Mouse (Mus musculus): ENCODE measurements around the gene Fndc3b. TPM values are rescaled to one million over a fixed set of nuclear protein-coding genes. Genes with fewer than 3 reads are reported as not detected.

Gene Fndc3b
- 7.5 and 9.4 TPM in 2 replicates for polyA plus RNA-seq (2015; fragmentation: Nextera tagmentation; extraction: Ambion mirVana)

DNA sequence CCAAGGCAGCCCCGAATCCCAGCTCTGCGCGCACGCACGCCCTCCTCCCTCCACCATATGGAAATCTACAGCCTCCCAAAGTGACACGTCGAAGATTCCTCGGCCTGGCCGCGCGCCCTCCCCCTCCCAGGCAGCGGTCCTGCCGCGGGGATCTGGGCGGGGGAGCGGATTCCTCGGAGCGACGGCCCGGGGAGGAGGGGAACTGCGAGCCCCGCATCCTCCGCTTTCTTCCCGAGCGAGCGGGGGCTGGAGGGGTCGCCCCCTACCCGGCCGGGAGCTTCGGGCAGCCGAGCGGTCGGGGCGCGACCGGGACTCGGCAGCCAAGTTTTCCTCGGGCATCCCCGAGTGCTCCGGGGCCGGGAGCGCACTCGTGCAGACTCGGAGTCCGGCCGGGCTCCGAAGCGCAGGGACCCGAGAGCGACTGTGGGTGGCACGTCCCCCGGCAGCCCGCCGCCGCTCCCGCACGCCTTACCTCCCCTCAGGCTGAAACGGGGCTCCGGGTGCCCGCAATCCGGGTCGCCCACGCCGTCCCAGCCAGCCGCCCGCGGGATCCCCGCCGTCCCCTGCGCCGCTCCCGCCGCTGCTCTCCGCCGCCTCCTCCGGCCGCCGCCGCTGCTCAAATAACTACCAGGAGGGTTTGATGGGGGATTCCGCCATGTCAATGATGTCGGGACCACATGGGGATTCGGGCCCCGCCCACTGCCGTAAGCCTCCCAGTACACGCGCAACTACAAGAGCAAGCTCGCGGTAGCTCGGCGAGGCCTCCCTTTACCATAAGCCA, at the start of gene Fndc3b:
Gene Fndc3b (minus strand): TSS at position 660 of the 781 bp plus-strand sequence.
- ATAC-seq: peak; percentile 96
- H3K36me3 ChIP-seq (ENCODE audit: control insufficient read depth, insufficient read depth, low read length): no peaks in the 10 kb centered on the region
- H3K4me3 ChIP-seq (ENCODE audit: low read length): peak within 1 kb of the TSS; percentile 88
- H3K9me3 ChIP-seq (ENCODE audit: control insufficient read depth, low read length): no peaks in the 10 kb centered on the region
- peak within 1 kb of the TSS; percentile 74 for H3K4me2 ChIP-seq (ENCODE audit: low read length)
- peaks cover 7% of the 10 kb centered on the region for H3K4me1 ChIP-seq (ENCODE audit: control insufficient read depth, insufficient read depth, low read depth, low read length)
- peak within 1 kb of the TSS; percentile 86 for H3K9ac ChIP-seq (ENCODE audit: low read depth, low read length)
- peaks cover 2% of the 10 kb centered on the region; the same call in 1 of the 2 replicates for H3K27me3 ChIP-seq (replicated peaks; ENCODE audit: control insufficient read depth, insufficient read depth, low read length)
- under 1% methylated on average over 61 of the region's 90 CpGs for WGBS
- peak within 1 kb of the TSS; percentile 93 for H3K27ac ChIP-seq (ENCODE audit: low read depth, low read length)

DNA sequence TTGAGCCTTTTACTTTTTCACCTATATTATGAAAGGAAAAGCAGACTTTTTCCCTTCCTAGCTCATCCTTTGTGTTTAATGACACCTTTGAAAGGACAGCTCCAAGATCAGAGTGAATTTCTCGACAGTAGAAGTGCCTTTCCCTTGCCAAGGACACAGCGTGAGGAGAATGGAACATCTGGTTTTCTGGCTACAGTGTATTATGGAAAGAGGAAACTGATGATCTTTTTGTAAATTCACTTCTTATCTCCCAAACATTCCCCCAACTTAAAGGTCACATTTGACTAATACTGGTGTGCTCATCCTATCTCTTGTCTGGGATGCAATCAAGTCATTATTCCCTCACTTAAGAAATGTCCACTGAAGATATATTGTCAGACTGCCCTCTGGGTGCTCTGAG, 49.2 kb upstream of the Fndc3b start:
- WGBS: 76% methylated on average over 2 of the region's 2 CpGs

DNA sequence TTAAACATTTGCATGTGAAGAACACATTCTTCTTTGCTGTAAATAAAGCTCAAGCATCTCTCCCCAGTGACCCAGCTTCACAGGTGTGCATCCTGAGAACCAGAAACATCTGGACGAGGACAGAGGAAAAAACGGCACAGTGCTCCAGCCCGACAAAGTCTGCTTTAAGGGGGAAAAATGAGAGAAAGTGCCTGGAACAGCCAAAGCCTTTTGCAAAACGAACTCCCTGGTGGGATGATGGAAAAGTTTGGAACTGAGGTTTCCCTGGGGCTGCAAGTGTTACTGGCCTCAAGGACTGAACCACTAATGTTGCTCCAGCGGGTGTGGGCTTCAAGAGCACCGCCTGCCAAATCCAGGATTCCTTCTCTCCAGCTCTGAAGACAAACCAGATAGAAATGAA, 47.9 kb upstream of the Fndc3b start:
- Histone ChIP-seq H3K9me3 (ENCODE audit: control insufficient read depth, low read length) (peaks cover 2% of the 10 kb centered on the region; the same call in 1 of the 2 replicates), H3K27me3 (replicated peaks; ENCODE audit: control insufficient read depth, insufficient read depth, low read length) (no peaks in the 10 kb centered on the region), H3K27ac (ENCODE audit: low read depth, low read length) (no peak overlapping the region), H3K36me3 (ENCODE audit: control insufficient read depth, insufficient read depth, low read length) (no peaks in the 10 kb centered on the region), H3K4me1 (ENCODE audit: control insufficient read depth, insufficient read depth, low read depth, low read length) (peaks cover 2% of the 10 kb centered on the region; the same call in 1 of the 2 replicates), H3K4me3 (ENCODE audit: low read length) (no peak overlapping the region), H3K4me2 (ENCODE audit: low read length) (no peak overlapping the region), H3K9ac (ENCODE audit: low read depth, low read length) (no peak overlapping the region)
- WGBS: 38% methylated on average over 6 of the region's 6 CpGs
- ATAC-seq: no peak

More for the DNA sequence above, 49.2 kb upstream of the Fndc3b start:
- no peak overlapping the region for H3K9ac ChIP-seq (ENCODE audit: low read depth, low read length)
- ATAC-seq: no peak
- no peak overlapping the region for H3K4me3 ChIP-seq (ENCODE audit: low read length)
- no peak overlapping the region for H3K4me2 ChIP-seq (ENCODE audit: low read length)
- no peaks in the 10 kb centered on the region for H3K27me3 ChIP-seq (replicated peaks; ENCODE audit: control insufficient read depth, insufficient read depth, low read length)
- H3K4me1 ChIP-seq (ENCODE audit: control insufficient read depth, insufficient read depth, low read depth, low read length): peaks cover 2% of the 10 kb centered on the region; the same call in 1 of the 2 replicates
- no peaks in the 10 kb centered on the region for H3K36me3 ChIP-seq (ENCODE audit: control insufficient read depth, insufficient read depth, low read length)
- no peak overlapping the region for H3K27ac ChIP-seq (ENCODE audit: low read depth, low read length)
- peaks cover 2% of the 10 kb centered on the region; the same call in 1 of the 2 replicates for H3K9me3 ChIP-seq (ENCODE audit: control insufficient read depth, low read length)

DNA sequence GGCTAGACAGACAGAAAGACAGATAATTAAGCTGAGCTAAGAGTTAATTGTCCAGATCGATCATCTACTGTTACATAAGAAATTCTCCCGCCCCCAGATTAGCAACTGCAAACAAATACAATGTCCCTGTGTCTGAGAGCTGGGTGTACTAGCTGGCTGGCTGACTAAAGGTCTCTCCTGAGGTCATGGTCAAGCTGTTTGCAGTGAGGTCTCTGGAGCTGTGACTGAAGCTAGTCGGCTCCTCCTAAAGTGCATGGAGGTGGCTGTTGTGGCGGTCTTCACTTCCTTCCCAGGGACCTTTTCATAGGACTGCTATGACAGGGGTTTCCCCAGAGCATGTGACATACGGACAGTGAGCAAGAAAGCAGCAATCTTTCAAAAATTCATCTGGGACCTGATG, 40.5 kb upstream of the Fndc3b start:
- no peak overlapping the region for H3K4me3 ChIP-seq (ENCODE audit: low read length)
- H3K9me3 ChIP-seq (ENCODE audit: control insufficient read depth, low read length): no peaks in the 10 kb centered on the region
- WGBS: 72% methylated on average over 5 of the region's 5 CpGs
- no peaks in the 10 kb centered on the region for H3K27me3 ChIP-seq (replicated peaks; ENCODE audit: control insufficient read depth, insufficient read depth, low read length)
- H3K27ac ChIP-seq (ENCODE audit: low read depth, low read length): no peak overlapping the region
- H3K9ac ChIP-seq (ENCODE audit: low read depth, low read length): no peak overlapping the region
- no peaks in the 10 kb centered on the region for H3K36me3 ChIP-seq (ENCODE audit: control insufficient read depth, insufficient read depth, low read length)
- no peak for ATAC-seq
- H3K4me1 ChIP-seq (ENCODE audit: control insufficient read depth, insufficient read depth, low read depth, low read length): no peaks in the 10 kb centered on the region
- no peak overlapping the region for H3K4me2 ChIP-seq (ENCODE audit: low read length)

DNA sequence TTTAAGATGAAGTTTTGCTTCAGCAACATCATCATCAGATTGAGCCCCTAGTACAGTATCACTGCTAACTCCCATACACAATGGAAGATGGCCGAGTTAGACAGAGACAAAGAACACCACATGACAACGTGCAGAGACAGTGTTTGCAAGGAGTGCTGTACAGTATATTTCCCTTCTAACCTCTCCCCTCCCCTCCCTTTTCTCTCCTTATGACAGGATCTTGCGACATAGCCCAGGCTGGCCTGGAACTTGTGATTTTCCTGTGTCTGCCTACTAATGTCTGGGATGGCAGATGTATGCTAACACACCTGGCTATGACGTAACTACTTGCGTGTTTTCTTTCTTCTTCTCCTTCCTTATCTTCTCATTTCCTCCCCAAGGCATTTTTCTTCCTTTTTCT, 40.0 kb upstream of the Fndc3b start:
- Histone ChIP-seq H3K9me3 (ENCODE audit: control insufficient read depth, low read length) (no peaks in the 10 kb centered on the region), H3K27me3 (replicated peaks; ENCODE audit: control insufficient read depth, insufficient read depth, low read length) (no peaks in the 10 kb centered on the region), H3K9ac (ENCODE audit: low read depth, low read length) (no peak overlapping the region), H3K36me3 (ENCODE audit: control insufficient read depth, insufficient read depth, low read length) (no peaks in the 10 kb centered on the region), H3K4me2 (ENCODE audit: low read length) (no peak overlapping the region), H3K4me3 (ENCODE audit: low read length) (no peak overlapping the region), H3K4me1 (ENCODE audit: control insufficient read depth, insufficient read depth, low read depth, low read length) (no peaks in the 10 kb centered on the region), H3K27ac (ENCODE audit: low read depth, low read length) (no peak overlapping the region)
- ATAC-seq: no peak
- 89% methylated on average over 5 of the region's 5 CpGs for WGBS

DNA sequence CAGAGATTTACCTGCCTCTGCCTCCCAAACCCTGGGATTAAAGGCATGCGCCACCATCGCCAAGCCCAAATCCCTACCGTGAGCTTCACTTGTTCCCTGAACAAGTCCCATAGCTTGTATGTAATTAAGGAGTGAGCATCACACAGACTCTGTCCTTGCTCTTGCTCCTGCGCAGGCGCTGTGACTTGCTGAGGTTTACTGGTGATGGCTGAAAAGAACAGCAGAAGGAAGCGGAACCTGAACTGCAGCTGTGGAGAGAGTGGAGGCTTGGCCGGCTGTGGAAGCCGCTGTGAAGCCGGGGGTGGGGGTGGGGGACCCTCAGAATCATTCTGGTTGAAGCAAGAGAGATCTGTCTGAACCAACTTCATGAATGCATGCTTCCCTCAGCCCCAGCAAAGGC, 34.5 kb upstream of the Fndc3b start:
- 92% methylated on average over 9 of the region's 9 CpGs for WGBS
- ATAC-seq: no peak
- no peaks in the 10 kb centered on the region for H3K4me1 ChIP-seq (ENCODE audit: control insufficient read depth, insufficient read depth, low read depth, low read length)
- no peaks in the 10 kb centered on the region for H3K9me3 ChIP-seq (ENCODE audit: control insufficient read depth, low read length)
- H3K27me3 ChIP-seq (replicated peaks; ENCODE audit: control insufficient read depth, insufficient read depth, low read length): no peaks in the 10 kb centered on the region
- H3K9ac ChIP-seq (ENCODE audit: low read depth, low read length): no peak overlapping the region
- no peak overlapping the region for H3K4me2 ChIP-seq (ENCODE audit: low read length)
- H3K27ac ChIP-seq (ENCODE audit: low read depth, low read length): no peak overlapping the region
- H3K4me3 ChIP-seq (ENCODE audit: low read length): no peak overlapping the region
- no peaks in the 10 kb centered on the region for H3K36me3 ChIP-seq (ENCODE audit: control insufficient read depth, insufficient read depth, low read length)

DNA sequence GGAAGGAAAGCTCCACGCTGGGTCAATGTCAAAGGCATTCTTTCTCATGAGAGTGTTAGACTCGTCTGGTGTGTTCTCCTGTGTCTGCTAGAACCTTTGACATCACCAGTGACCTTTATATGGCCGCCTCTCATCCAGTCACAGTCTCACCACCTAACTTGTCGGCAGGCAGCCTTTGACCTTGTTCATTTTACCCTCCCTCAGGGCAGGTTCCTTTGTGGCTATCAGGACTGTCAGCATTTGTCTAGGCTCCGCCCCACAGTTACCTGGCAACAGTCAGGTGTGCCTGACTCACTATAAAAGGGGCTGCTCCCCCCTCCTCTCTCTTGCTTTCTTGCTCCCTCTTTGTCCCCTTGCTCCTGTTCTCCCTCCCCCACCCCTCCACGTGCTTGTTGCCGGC, 33.6 kb upstream of the Fndc3b start:
- no peaks in the 10 kb centered on the region for H3K27me3 ChIP-seq (replicated peaks; ENCODE audit: control insufficient read depth, insufficient read depth, low read length)
- no peak for ATAC-seq
- H3K4me2 ChIP-seq (ENCODE audit: low read length): no peak overlapping the region
- no peak overlapping the region for H3K4me3 ChIP-seq (ENCODE audit: low read length)
- no peaks in the 10 kb centered on the region for H3K36me3 ChIP-seq (ENCODE audit: control insufficient read depth, insufficient read depth, low read length)
- no peak overlapping the region for H3K27ac ChIP-seq (ENCODE audit: low read depth, low read length)
- no peaks in the 10 kb centered on the region for H3K9me3 ChIP-seq (ENCODE audit: control insufficient read depth, low read length)
- 55% methylated on average over 7 of the region's 7 CpGs for WGBS
- H3K4me1 ChIP-seq (ENCODE audit: control insufficient read depth, insufficient read depth, low read depth, low read length): no peaks in the 10 kb centered on the region
- no peak overlapping the region for H3K9ac ChIP-seq (ENCODE audit: low read depth, low read length)

DNA sequence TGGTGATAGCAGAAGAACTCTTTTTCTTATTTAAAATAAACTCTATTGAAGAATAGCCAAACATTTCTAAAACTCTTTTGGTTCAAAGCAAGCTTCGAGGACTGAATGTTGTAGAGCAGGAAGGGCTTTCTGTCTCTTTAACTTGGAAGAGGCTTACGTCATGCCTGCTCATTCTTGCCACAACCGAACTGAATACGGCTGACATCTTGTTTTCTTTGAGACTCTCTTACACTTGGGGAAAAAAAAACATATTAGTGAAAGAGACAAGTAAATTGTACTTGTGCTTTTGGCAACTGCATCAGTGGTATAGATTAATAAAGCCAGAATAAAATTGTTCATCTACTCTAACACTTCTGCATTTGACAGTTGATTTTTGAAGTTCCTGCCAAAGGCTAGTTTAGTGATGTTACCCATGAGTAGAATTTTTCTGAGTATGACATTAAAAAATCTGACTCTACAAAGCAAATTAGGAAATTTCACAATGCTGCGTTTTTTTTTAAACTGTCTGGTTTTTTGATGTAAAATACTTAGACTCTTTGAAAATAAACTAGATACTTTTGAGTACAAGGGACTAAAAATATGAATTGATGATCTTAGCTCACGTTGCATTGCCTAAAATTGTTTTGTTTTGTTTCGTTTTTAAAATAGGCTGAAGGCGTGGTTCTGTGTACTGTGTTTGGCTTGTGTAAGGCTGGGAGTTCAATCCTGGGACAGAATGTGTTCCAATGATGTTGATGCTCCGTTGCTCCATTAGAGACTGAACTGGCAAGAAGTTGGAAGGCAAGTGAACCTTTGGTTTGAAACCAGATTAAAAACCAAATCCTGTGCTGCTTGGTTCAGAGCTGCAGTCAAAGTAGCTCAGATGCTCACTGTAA, 32.4 kb upstream of the Fndc3b start:
- Histone ChIP-seq H3K9me3 (ENCODE audit: control insufficient read depth, low read length) (no peaks in the 10 kb centered on the region), H3K4me2 (ENCODE audit: low read length) (no peak overlapping the region), H3K9ac (ENCODE audit: low read depth, low read length) (no peak overlapping the region), H3K36me3 (ENCODE audit: control insufficient read depth, insufficient read depth, low read length) (no peaks in the 10 kb centered on the region), H3K27me3 (replicated peaks; ENCODE audit: control insufficient read depth, insufficient read depth, low read length) (no peaks in the 10 kb centered on the region), H3K27ac (ENCODE audit: low read depth, low read length) (no peak overlapping the region), H3K4me1 (ENCODE audit: control insufficient read depth, insufficient read depth, low read depth, low read length) (no peaks in the 10 kb centered on the region), H3K4me3 (ENCODE audit: low read length) (no peak overlapping the region)
- ATAC-seq: no peak
- 83% methylated on average over 9 of the region's 9 CpGs for WGBS

DNA sequence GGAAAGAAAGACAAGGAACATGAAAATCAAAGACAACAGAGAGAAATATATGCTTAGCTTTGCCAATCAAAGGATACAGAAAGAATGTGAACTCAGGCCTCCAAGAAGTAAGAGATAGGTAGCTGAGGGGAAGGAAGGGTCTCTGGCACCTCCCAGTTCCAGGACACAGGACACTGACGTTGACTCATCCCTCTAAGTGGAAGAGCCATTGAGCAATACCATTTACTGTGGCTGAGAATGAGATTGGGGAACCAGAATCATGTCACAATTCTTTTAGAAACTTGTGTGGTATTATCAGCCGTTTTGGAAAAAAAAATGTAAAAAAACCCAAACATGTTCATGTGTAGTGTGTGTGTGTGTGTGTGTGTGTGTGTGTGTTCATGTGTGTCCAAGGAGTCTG, 31.0 kb upstream of the Fndc3b start:
- ATAC-seq: no peak
- Histone ChIP-seq H3K4me2 (ENCODE audit: low read length) (no peak overlapping the region), H3K4me1 (ENCODE audit: control insufficient read depth, insufficient read depth, low read depth, low read length) (no peaks in the 10 kb centered on the region), H3K27me3 (replicated peaks; ENCODE audit: control insufficient read depth, insufficient read depth, low read length) (no peaks in the 10 kb centered on the region), H3K27ac (ENCODE audit: low read depth, low read length) (no peak overlapping the region), H3K9me3 (ENCODE audit: control insufficient read depth, low read length) (no peaks in the 10 kb centered on the region), H3K4me3 (ENCODE audit: low read length) (no peak overlapping the region), H3K36me3 (ENCODE audit: control insufficient read depth, insufficient read depth, low read length) (no peaks in the 10 kb centered on the region), H3K9ac (ENCODE audit: low read depth, low read length) (no peak overlapping the region)
- WGBS: 79% methylated on average over 2 of the region's 2 CpGs
